Mouse (Mus musculus): ENCODE data around the gene BC017158.

The BC017158 gene

GRCm38 (mm10) chr7:128309216-128309615 lies 11.2 kb upstream of the BC017158 start:
- CTCF ChIA-PET = no interaction called here

- CTCF ChIA-PET = no interaction called here
These were observed 9.9 kb upstream of the BC017158 start for GRCm38 (mm10) chr7:128307851-128308250.

GRCm38 (mm10) chr7:128304907-128305306 lies 6.9 kb upstream of the BC017158 start:
- CTCF ChIA-PET = no interaction called here

GRCm38 (mm10) chr7:128304198-128304597 lies 6.2 kb upstream of the BC017158 start:
- CTCF ChIA-PET = no interaction called here

- CTCF ChIA-PET = no interaction called here
These were observed 4.2 kb upstream of the BC017158 start for GRCm38 (mm10) chr7:128302151-128302550.

GRCm38 (mm10) chr7:128300952-128301351 lies 3.0 kb upstream of the BC017158 start:
- CTCF ChIA-PET = no interaction called here

GRCm38 (mm10) chr7:128298481-128299342 lies 742 bp upstream of the BC017158 start:
- CTCF ChIA-PET = no interaction called here

GRCm38 (mm10) chr7:128297291-128297616 lies 716 bp downstream of the BC017158 start:
- CTCF ChIA-PET = no interaction called here

GRCm38 (mm10) chr7:128296514-128296913 lies 1.5 kb downstream of the BC017158 start:
- CTCF ChIA-PET = no interaction called here

GRCm38 (mm10) chr7:128294785-128295184 lies 3.2 kb downstream of the BC017158 start:
- CTCF ChIA-PET = no interaction called here

GRCm38 (mm10) chr7:128288923-128289544 lies 8.9 kb downstream of the BC017158 start:
- CTCF ChIA-PET = no interaction called here

GRCm38 (mm10) chr7:128285060-128285459 lies 12.9 kb downstream of the BC017158 start:
- CTCF ChIA-PET = no interaction called here

GRCm38 (mm10) chr7:128284047-128284446 lies 13.9 kb downstream of the BC017158 start:
- CTCF ChIA-PET = no interaction called here

GRCm38 (mm10) chr7:128282532-128283244 lies 15.3 kb downstream of the BC017158 start:
- CTCF ChIA-PET = no interaction called here

GRCm38 (mm10) chr7:128281765-128282164 lies 16.2 kb downstream of the BC017158 start:
- CTCF ChIA-PET = no interaction called here

GRCm38 (mm10) chr7:128279750-128280149 lies 18.2 kb downstream of the BC017158 start:
- CTCF ChIA-PET = no interaction called here

GRCm38 (mm10) chr7:128276051-128276450 lies 21.9 kb downstream of the BC017158 start:
- CTCF ChIA-PET = interaction anchor here (0.5 kb wide), 1 partner anchor 67 kb away, joined by 13 read pairs; no protein-coding TSS in a partner anchor

- CTCF ChIA-PET = no interaction called here
These were observed 26.5 kb downstream of the BC017158 start for GRCm38 (mm10) chr7:128271496-128271895.

GRCm38 (mm10) chr7:128270431-128270850 lies 27.5 kb downstream of the BC017158 start:
- CTCF ChIA-PET = no interaction called here

- CTCF ChIA-PET = no interaction called here
These were observed 30.2 kb downstream of the BC017158 start for GRCm38 (mm10) chr7:128267813-128268212.

- CTCF ChIA-PET = no interaction called here
These were observed 30.6 kb downstream of the BC017158 start for GRCm38 (mm10) chr7:128267391-128267790.

- CTCF ChIA-PET = no interaction called here
These were observed 31.9 kb downstream of the BC017158 start for GRCm38 (mm10) chr7:128266056-128266455.

- CTCF ChIA-PET = no interaction called here
These were observed 32.6 kb downstream of the BC017158 start, which contains the start of gene Slc5a2 for GRCm38 (mm10) chr7:128265411-128265810. Slc5a2 (plus strand) TSS chr7:128265657.
